Mouse (Mus musculus) retina, postnatal 7 days (tissue): ENCODE measurements at regions not wholly inside any gene's neighbourhood (a gene's known extent, or its start where the extent isn't known, plus 50 kb on each side); places are given as distances from the start of the nearest gene placed in this dataset.

Experiments
- DNase-seq: peaks from one replicate; pipeline ENCODE4 v3.0.0-alpha.2; 2012; ENCODE audit warnings: low read depth, low spot score

GRCm38 (mm10) chr8:76038526-76038925, 590.0 kb downstream of the Iqcm start:
- no peak for DNase-seq

DNA sequence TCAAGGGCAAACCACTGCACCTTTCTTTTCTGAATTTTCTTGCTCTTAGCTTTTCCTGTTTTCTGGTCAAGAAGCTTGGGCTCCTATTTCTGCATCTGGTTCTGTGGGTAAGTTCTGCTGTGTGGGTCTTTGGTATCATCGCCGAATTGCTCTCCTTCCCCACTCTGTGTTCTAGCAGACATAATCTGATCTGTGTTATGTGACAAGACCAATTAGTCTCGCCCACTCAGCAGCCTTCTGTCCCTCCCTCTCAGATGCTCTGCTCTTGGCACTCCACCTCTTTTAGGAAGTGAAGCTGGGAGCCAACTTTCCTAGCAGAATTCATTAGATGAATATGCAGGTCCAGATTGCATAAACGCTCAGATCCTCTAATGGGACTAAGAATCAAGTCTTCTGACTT, 603.5 kb downstream of the Iqcm start:
- no peak for DNase-seq

- peak; percentile 14 for DNase-seq
Observed at GRCm38 (mm10) chr8:76067721-76068120, 619.2 kb downstream of the Iqcm start.

DNA sequence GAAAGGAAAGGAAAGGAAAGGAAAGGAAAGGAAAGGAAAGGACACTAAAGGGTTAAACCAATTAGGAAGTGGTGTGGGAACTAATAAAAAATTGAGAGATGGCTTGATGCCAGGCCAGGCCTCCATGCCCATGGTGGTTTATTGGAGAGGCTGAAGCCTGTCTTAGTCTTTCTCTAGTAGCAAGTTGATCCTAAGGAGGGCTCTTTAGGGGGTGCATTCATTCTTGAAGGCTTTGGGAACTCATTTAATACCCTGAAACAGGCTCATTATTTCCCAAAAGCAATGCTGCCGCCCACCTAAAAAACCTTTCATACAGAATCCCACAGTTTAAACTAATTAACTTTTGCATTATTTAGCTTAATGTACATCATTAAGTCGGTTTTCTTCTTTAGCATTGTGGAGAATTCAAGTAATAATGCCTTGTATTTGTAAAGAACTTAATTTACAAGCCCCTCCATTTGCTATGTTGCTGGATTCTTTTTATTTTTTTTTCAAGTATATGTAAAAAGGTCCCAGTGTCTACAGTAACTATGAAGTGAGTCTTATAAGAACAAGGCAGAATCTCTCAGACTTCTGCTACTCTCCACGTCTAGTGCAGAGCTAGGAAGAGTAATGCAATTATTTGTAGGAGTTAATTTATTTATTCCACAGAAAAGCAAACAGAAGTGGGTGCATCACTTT, 624.3 kb downstream of the Iqcm start:
- DNase-seq, result no peak

GRCm38 (mm10) chr8:76120587-76121145, 672.2 kb downstream of the Iqcm start:
- no peak for DNase-seq

- DNase-seq, result no peak
Observed at GRCm38 (mm10) chr8:76127486-76127885, 679.0 kb downstream of the Iqcm start.

DNA sequence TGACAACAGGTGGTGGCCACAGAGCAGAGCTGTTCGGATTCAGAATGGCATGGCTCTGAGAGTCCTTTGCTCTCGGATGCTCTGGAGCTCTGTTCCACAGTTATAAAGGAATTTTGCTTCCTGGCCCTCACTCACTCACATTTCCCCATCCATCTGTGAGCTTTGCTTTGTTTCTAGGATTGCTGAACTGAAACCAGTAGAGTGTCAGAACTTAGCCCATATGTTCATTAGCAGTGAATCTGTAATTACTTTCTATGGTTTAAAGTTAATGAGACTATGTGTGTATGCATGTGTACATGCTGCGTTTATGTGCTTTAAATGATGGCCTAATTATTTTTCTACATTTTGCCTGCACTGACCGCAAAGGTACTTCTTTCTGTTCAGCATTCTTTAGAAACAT, 688.7 kb downstream of the Iqcm start:
- no peak for DNase-seq

GRCm38 (mm10) chr8:76148681-76149080, 700.2 kb downstream of the Iqcm start:
- no peak for DNase-seq

GRCm38 (mm10) chr8:76182520-76182919, 716.7 kb upstream of the Nr3c2 start:
- DNase-seq, result no peak

DNA sequence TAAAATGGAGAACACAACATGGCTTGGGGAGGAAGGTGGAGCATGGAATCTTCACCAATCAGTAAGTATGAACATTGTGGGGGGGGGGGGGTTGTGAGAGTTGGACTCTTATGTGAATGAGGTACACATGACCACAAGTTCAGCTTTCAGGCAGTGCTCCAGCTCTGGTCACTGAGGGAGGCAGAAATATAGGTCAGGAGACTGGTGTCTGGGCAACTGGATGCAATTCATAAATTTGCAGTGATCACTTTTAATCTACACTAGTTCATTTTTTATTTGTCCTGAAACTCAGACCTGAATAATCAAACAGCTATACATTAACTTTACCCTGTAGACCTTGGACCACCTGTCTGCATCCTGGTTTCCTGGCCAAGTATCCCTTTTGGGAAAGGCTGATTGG, 715.4 kb upstream of the Nr3c2 start:
- DNase-seq, result no peak

DNA sequence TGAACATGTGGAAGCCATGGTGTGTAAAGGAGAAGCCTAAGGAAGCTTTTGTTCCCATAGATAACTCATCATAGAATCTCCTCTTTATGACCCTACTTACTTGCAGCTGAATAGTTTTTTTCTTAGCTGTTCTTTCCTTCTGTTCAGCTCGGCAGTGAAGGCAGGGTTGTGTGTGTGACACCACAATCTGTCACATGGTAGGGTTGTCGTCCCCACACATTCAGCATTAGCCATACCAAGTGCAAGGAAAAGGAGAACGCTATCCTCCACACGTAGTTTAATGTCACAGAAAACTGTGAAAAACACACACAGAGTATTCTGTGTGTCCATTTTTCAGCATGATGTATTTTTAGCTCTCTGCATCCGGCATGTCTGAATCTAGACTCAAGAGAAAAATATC, 711.9 kb upstream of the Nr3c2 start:
- no peak for DNase-seq

- no peak for DNase-seq
Observed at GRCm38 (mm10) chr8:76211891-76212290, 687.4 kb upstream of the Nr3c2 start.

DNA sequence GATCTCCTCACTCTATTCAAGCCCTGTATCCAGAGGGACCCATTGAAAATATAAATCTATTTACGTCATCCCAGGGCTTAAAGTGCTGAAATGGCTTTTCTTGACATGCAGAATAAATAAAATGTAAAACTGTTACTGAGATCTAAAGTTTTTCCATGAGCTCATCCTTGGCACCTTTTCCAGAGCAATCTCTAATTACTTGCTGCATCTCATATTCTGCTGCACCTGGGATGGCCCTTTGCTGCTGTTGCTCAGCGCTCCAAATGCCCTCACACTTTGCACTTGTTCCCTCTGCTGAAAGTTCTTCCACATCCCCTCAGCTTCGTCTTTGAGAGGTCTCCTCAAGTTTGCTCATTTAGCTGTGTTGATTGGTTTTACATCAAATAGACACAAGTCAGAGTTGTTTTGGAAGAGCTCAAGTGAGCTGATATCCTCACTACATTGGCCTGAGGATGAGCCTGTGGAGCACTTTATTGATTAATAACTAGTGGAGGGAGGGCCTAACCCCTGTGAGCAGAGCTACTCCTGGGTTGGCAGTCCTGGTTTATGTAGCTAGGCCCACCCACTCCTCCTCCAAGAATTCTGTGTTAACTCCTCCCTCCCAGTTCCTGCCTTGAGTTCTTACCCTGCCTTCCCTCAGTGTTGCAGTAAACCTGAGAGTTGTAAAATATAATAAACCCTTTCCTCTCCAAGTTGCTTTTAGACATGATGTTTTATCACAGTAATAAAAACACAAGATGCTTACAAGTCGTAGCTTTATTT, 681.2 kb upstream of the Nr3c2 start:
- DNase-seq, result no peak

GRCm38 (mm10) chr8:76230847-76231246, 668.4 kb upstream of the Nr3c2 start:
- no peak for DNase-seq

GRCm38 (mm10) chr8:76249194-76249593, 650.0 kb upstream of the Nr3c2 start:
- DNase-seq, result no peak

DNA sequence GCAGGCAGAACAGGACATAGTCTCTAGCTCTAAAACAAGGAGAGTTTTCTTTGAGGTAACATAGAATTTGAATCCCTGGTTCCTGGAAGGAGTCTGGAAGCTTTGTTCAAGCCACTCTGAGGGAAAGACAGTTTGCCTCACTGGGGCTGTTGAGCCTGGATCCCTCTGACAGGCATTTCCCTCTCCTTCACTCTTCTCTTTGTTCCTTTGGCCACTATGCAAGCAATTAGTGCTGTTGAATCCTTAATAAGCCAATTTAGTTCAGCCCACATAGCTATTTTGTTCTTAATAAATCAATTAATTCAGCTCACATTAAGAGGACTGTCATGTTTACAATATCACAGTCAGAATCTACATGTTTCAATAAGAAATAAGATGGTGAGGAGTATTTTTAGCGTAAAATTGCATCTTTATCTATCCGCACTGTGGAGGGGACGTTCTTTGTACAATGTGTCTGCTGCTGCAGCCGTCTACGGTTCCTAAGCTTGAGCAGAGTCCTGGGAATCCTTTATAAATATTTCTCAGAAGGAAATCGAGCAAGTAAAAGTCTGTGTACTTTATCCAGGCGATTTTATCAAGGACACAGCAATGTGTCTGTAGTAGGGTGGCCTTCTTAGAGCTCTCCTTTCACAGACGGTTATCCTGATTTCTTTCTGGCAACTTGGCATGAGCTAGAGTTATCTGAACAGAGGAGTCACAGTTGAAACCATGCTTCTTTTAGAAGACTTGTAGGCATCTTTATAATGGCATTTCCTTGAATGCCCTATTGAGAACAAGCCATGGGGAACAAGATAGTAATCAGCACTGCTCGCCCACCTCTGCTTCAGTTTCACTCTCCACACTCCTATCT, 646.9 kb upstream of the Nr3c2 start:
- DNase-seq, result no peak
